Mouse (Mus musculus) lung, adult 2 months (tissue): ENCODE measurements around the gene Zfp235.

Experiments
- CTCF ChIP-seq: fragments of 200-500 bp; IDR thresholded peaks from 2 replicates; pipeline ENCODE4 v1.5.1; 2011; ENCODE audit warnings: mild to moderate bottlenecking, low read length, control low read depth; ENCODE audit not compliant: insufficient read depth
- POLR2A ChIP-seq: fragments of 200-500 bp; IDR thresholded peaks from 2 replicates; pipeline ENCODE4 v1.6.1; 2011; ENCODE audit warnings: low read depth, mild to moderate bottlenecking, control low read depth, low read length, borderline replicate concordance; ENCODE audit errors: extremely low read depth

DNA sequence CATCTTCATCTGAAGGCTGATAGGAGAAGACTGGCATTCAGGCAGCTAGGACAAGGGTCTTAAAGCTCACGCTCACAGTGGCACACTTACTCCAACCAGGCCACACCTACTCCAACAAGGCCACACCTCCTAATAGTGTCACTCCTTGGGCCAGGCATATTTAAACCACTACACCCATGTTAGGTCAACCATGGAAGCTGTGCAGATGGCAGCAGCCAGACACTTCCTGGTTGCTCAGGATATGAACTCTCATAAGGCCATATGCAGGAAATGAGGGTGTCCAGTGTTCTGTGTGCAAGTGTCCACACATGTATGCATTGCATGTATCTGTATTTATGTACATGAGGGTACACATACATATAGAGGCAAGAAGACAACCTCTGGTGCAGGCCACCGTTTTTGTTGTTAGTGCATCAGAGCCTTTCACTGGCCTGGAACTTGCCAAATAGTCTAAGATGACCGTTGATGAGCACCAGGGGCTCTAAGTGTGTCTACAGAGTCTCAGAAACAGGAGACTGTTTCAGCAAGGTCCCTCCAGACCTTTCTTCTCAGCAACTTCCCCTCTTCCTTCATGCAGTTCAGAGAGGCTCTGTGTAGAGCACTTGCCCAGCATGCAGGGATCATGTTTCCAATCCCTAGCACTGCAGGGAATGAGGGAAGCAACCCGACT lies 55.1 kb downstream of the Zfp235 start:
- no peak for TF ChIP-seq CTCF
- TF ChIP-seq POLR2A = no peak
